8 mouse cellular contexts compared by ENCODE assay signal in genomic region chr9:124256271-124257199, GRCm38 (mm10). TPM values are rescaled to one million over a fixed set of nuclear protein-coding genes. Genes with fewer than 3 reads are reported as not detected.
A peak's percentile ranks its signal among the peaks of the same experiment; 100 is the strongest.
DNase-seq lines count a peak whose midpoint lies in the region; ATAC-seq and TF ChIP-seq lines count a peak whose summit lies in the region.
"Not testable (repeated sequence)": the region's sequence is repeated elsewhere in the genome, so short reads cannot be mapped to it uniquely, and the experiment has no call there.

No protein-coding gene starts in this region.

- TF ChIP-seq RAD21 in MEL (IDR thresholded peaks at IDR 0.05; ENCODE audit: low read depth, low read length): not testable (repeated sequence)

- not testable (repeated sequence) for TF ChIP-seq EP300 in MEL (IDR thresholded peaks at IDR 0.05; ENCODE audit: low read depth in 1 of 2, low read length in 2 of 2); lung, postnatal 0 days (IDR thresholded peaks at IDR 0.05)

- WGBS in forebrain, postnatal 0 days: 21% methylated on average over 1 of the region's 1 CpGs
- 17% methylated on average over 1 of the region's 1 CpGs for WGBS in hindbrain, embryonic 10.5 days
- 14% methylated on average over 1 of the region's 1 CpGs for WGBS in lung, postnatal 0 days
- WGBS in neural tube, embryonic 13.5 days: 12% methylated on average over 1 of the region's 1 CpGs

- H3K4me1 ChIP-seq in MEL (ENCODE audit: control insufficient read depth in 1 of 2, insufficient read depth in 2 of 2, low read length in 2 of 2); forebrain, postnatal 0 days (ENCODE audit: insufficient read depth); hindbrain, embryonic 10.5 days (replicated peaks); lung, postnatal 0 days (ENCODE audit: insufficient read depth, low read depth, low read length); neural tube, embryonic 13.5 days (replicated peaks): not testable (repeated sequence)

- DNase-seq in MEL (ENCODE audit: low read depth, low spot score): peak; percentile 40
- peak; percentile 43 for DNase-seq in embryo, embryonic 10 days (ENCODE audit: low spot score)
- DNase-seq in forebrain, postnatal 0 days: peak; percentile 16
- DNase-seq in hindbrain, embryonic 10.5 days (ENCODE audit: low spot score): peak; percentile 51
- DNase-seq in kidney, postnatal 14 days: peak; percentile 38
- DNase-seq in lung, postnatal 0 days (ENCODE audit: low spot score): peak; percentile 50
- DNase-seq in testis, postnatal 14 days (ENCODE audit: low spot score): peak; percentile 69

- ATAC-seq in forebrain, postnatal 0 days: peak; percentile 55
- peak; percentile 57 for ATAC-seq in lung, postnatal 0 days
- ATAC-seq in neural tube, embryonic 13.5 days (ENCODE audit: low read depth): peak; percentile 69

- not testable (repeated sequence) for H3K79me2 ChIP-seq in MEL (ENCODE audit: control insufficient read depth, insufficient read depth, low read length, poor library complexity)

- not testable (repeated sequence) for TF ChIP-seq CTCF in MEL (IDR thresholded peaks at IDR 0.05 in 2 of 3, conservative IDR thresholded peaks at IDR 0.05 in 1 of 3; ENCODE audit: control insufficient read depth in 1 of 3, insufficient read depth in 1 of 3, low read depth in 2 of 3, low read length in 3 of 3, poor library complexity in 1 of 3, severe bottlenecking in 1 of 3); forebrain, postnatal 0 days (IDR thresholded peaks at IDR 0.05; ENCODE audit: low read depth); lung, postnatal 0 days (IDR thresholded peaks at IDR 0.05)

- H3K36me3 ChIP-seq in MEL (ENCODE audit: control insufficient read depth in 1 of 2, insufficient read depth in 2 of 2, low read length in 2 of 2); forebrain, postnatal 0 days (ENCODE audit: insufficient read depth); hindbrain, embryonic 10.5 days; lung, postnatal 0 days (ENCODE audit: insufficient read depth, low read length); neural tube, embryonic 13.5 days: not testable (repeated sequence)

- TF ChIP-seq POLR2A in MEL (IDR thresholded peaks at IDR 0.05; ENCODE audit: control insufficient read depth in 1 of 2, insufficient read depth in 1 of 2, low read depth in 1 of 2, low read length in 2 of 2, poor library complexity in 1 of 2): not testable (repeated sequence)

- H3K4me2 ChIP-seq in forebrain, postnatal 0 days (ENCODE audit: low read depth); lung, postnatal 0 days (replicated peaks; ENCODE audit: low read depth, low read length); neural tube, embryonic 13.5 days: not testable (repeated sequence)

- not testable (repeated sequence) for H3K9ac ChIP-seq in MEL (ENCODE audit: control insufficient read depth, low read depth, low read length, poor library complexity, severe bottlenecking); forebrain, postnatal 0 days; lung, postnatal 0 days (replicated peaks; ENCODE audit: low read depth); neural tube, embryonic 13.5 days

- H3K27me3 ChIP-seq in MEL (ENCODE audit: control insufficient read depth in 1 of 2, insufficient read depth in 2 of 2, low read length in 2 of 2); forebrain, postnatal 0 days (ENCODE audit: insufficient read depth, low read length); hindbrain, embryonic 10.5 days (ENCODE audit: insufficient read depth, poor library complexity, severe bottlenecking); lung, postnatal 0 days (replicated peaks; ENCODE audit: insufficient read depth, low read length); neural tube, embryonic 13.5 days: not testable (repeated sequence)

- not testable (repeated sequence) for H3K9me3 ChIP-seq in MEL (replicated peaks; ENCODE audit: insufficient read depth, low read length); forebrain, postnatal 0 days (ENCODE audit: low read length); lung, postnatal 0 days (ENCODE audit: low read length)
- peaks cover 12% of the 10 kb centered on the region; the same call in 1 of the 2 replicates for H3K9me3 ChIP-seq in hindbrain, embryonic 10.5 days
- H3K9me3 ChIP-seq in neural tube, embryonic 13.5 days: peaks cover 10% of the 10 kb centered on the region

- not testable (repeated sequence) for H3K27ac ChIP-seq in MEL (ENCODE audit: control insufficient read depth, low read depth, low read length); forebrain, postnatal 0 days (ENCODE audit: low read depth, low read length); lung, postnatal 0 days (ENCODE audit: low read length); neural tube, embryonic 13.5 days (replicated peaks)
- peak overlapping the region; percentile 0; the same call in 1 of the 2 replicates for H3K27ac ChIP-seq in hindbrain, embryonic 10.5 days

- H3K4me3 ChIP-seq in MEL (ENCODE audit: control insufficient read depth in 1 of 2, insufficient read depth in 1 of 2, low read depth in 2 of 2, low read length in 2 of 2); forebrain, postnatal 0 days (ENCODE audit: low read depth, low read length); hindbrain, embryonic 10.5 days; lung, postnatal 0 days (ENCODE audit: low read depth, low read length); neural tube, embryonic 13.5 days: not testable (repeated sequence)

RNA-seq across cellular contexts. Expression of gene 2010315B03Rik, which starts 56.0 kb away (rescaled TPM):
- 2.5 and 4.2 TPM in 2 replicates for total RNA-seq in MEL (2012; rRNA removed)
- 100 to 1,000 TPM in 1 of 2 experiments, 1 to 10 TPM in 1; 2.0 to 204 TPM for polyA plus RNA-seq in MEL (2012; ENCODE audit: insufficient read depth in 1 of 2, insufficient read length in 2 of 2, low read depth in 1 of 2, low replicate concordance in 2 of 2, missing spikeins in 1 of 2)
- 12.9 and 19.8 TPM in 2 replicates for total RNA-seq in forebrain, postnatal 0 days (2014; rRNA removed)
- 7.7 and 12.0 TPM in 2 replicates for polyA plus RNA-seq in forebrain, postnatal 0 days (2015; fragmentation: Nextera tagmentation; extraction: Ambion mirVana)
- polyA plus RNA-seq in hindbrain, embryonic 10.5 days (2016; fragmentation: Nextera tagmentation; extraction: Ambion mirVana): 5.2 and 9.3 TPM in 2 replicates
- 11.4 and 11.7 TPM in 2 replicates for polyA plus RNA-seq in lung, postnatal 0 days (2015; fragmentation: Nextera tagmentation; extraction: Ambion mirVana)
- 9.2 and 9.4 TPM in 2 replicates for polyA plus RNA-seq in neural tube, embryonic 13.5 days (2015; fragmentation: Nextera tagmentation; extraction: Ambion mirVana)

Comparison
In these comparisons a context has a peak if more than half of its experiments do, and no peak if none do; other contexts are left out.
1. DNase-seq: peak in every context shown above with its lines; median percentile 69 in testis, postnatal 14 days; 51 in hindbrain, embryonic 10.5 days; 50 in lung, postnatal 0 days; 43 in embryo, embryonic 10 days; 40 in MEL; 38 in kidney, postnatal 14 days; 16 in forebrain, postnatal 0 days.